Mouse (Mus musculus): Measurements from ENCODE around the gene Daw1. TPM values are rescaled to one million over a fixed set of nuclear protein-coding genes. Genes with fewer than 3 reads are reported as not detected.

The Daw1 gene
- total RNA-seq (2021), result not detected
- long read RNA-seq, experiment 1, result 0 reads
- long read RNA-seq, experiment 2, result 0 reads

DNA sequence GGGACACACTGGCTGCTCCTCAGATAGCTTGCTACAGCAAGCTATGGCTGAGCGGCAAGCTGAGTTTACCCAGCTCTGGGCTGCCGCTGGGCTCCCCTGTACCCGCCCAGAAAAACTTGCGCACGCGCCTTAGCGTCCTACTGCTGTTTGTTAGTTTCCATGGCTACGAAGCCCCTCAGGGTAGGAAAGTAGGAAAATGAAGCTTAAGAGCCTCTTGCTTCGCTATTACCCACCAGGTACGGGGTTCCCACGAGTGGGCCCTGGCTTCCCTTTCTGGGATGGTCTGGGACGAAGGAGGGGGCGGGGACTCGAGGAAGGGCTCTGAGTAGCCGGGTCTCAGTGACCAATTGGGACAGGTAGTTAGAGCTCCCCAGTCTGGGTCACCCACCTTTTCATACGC lies at the start of gene Daw1:
Daw1 (plus strand) TSS at position 150 of the 400 bp plus-strand sequence.
- DNase-seq, result peak; percentile 59
- intact Hi-C loops (cut with DNase I; ENCODE audit: low total_unique reads), result no loop called here

DNA sequence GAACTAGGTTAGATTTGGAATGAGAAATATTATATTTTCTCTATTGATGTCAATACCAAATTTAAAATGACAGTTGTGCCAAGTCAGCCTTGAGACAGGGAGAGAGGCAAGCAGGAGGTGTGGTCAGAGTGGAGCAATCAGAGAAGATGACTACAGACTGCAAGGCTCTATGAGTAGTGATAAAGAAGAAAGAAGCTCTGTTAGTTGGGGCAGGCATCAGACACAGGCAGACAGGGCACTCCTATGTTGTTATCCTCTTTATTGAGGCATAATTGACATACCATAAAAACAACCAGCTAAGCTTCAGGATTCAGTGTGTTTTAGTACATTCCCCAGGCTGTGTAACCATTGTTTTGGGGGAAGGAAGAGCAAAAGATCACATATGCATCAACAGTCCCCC lies 48.6 kb upstream of the Daw1 start:
- intact Hi-C loops (cut with DNase I; ENCODE audit: low total_unique reads), result no loop called here
- no peak for DNase-seq

DNA sequence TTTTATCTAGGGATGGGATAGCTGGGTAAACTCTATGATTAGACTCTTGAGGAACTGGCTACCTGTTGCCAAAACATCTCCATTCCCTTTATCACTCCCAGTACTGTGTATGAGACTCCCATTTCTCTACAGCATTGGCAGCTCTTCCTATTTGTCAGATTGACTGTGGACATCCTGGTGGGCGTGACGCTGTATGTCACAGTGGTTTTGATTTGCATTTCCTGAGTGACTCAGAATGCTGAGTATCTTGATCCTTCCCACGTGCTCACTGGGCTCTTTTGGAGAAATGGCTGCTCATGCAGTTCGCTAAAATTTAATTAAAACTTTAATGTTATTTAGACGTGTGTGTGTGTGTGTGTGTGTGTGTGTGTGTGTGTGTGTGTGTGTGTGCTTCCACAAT lies 47.8 kb upstream of the Daw1 start:
- no peak for DNase-seq
- intact Hi-C loops (cut with DNase I; ENCODE audit: low total_unique reads), result no loop called here

DNA sequence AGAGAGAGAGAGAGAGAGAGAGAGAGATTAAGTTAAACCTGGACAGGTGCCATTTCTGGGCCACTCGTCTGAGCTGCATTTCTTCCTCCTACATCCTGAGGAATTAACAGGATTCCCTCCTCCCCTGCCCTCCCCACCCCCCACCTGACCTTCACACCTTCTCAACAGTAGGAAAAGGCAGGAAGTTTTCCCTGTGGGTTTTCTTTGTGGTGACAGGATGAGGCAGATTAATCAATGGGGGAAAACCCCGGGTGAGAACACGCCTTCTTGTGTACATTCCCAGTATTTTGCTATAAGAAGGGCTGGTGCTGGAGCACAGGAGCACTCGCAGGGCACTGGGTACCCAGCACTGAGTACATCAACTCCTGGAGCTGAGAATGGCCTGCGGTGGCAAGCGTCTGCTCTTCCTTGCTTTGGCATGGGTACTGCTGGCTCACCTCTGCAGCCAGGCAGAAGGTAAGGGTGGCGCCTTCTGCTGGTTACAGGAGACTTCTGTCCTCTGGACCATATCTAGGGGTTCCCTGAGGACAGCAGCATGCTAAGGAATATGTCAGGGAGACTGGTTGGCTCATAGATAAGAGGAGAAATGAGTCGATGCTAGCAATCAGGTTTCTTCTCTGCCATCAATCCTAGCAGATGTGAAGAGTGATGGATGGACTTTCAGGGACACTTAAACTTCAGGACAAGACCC lies 43.0 kb upstream of the Daw1 start, which contains the start of gene Ccl20:
Ccl20 (plus strand) TSS at position 320 of the 691 bp plus-strand sequence.
- intact Hi-C loops (cut with DNase I; ENCODE audit: low total_unique reads), result no loop called here

DNA sequence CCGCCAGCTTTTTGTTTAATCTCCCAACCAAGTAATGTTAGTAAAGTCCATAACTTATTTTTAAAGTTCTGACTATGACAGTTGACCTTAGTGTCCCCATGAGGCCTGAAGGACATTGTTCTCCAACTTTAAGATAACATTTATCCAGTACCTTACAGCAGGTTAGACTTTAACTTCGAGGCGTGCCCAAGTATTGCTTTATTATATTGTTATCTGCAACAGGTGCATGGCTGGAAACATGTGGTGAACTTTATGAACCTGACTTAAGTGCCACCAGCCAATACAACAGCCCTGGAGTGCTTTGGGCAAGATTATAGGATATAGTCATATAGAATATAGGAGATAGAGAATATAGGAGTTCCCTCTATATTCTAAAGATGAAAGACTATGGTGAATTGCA lies 42.3 kb upstream of the Daw1 start:
- no peak for DNase-seq
- intact Hi-C loops (cut with DNase I; ENCODE audit: low total_unique reads), result no loop called here

More for the DNA sequence above, 43.0 kb upstream of the Daw1 start, which contains the start of gene Ccl20:
- no peak for DNase-seq

DNA sequence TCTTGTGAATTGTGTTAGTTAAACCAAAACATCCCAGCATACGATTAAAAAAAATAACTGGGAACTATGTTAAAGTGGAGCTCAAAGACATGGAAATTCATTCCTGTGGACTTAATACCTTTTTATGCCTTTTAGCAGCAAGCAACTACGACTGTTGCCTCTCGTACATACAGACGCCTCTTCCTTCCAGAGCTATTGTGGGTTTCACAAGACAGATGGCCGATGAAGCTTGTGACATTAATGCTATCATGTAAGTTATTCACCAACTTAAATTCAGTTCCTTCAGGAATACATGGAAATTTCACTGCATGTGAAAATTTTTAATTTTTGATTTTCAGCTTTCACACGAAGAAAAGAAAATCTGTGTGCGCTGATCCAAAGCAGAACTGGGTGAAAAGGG lies 41.9 kb upstream of the Daw1 start:
- no peak for DNase-seq
- intact Hi-C loops (cut with DNase I; ENCODE audit: low total_unique reads), result no loop called here

DNA sequence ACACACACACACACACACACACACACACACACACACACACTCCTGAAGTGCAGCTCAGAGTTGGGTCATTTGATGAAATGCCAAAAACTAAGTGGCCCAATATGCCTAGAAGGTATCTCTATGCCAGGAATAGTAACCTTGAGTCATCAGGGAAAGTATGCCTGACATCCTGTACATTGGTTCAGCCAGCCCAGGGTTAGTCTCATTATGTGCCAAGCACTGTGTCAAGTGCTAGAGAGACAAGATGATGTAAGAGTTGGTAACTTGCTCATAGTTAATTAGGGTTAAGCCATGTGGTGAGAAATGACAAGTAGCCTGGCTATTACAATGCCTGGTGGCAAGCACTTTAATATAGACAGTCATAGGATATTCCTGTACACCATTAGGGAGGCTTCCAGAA lies 39.6 kb upstream of the Daw1 start:
- DNase-seq, result no peak
- intact Hi-C loops (cut with DNase I; ENCODE audit: low total_unique reads), result no loop called here

DNA sequence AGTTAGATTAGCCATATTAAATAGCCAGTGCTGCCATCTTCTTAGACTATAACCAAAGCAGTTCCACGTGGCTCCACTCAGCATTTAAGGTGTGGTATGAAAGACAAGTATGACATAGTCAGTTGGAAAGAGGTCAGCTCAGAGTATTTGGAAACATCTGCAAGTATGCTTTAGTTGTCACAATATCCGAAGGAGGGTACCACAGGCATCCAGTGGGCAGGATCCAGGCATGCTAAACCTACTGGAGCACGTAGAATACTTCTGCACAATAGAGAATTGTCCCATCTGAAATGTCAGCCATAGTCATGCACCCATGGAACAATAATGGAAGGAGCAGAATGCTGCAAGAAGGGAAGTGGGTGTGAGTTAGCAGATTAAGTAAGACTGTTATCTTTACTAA lies 39.2 kb upstream of the Daw1 start:
- DNase-seq, result no peak
- intact Hi-C loops (cut with DNase I; ENCODE audit: low total_unique reads), result no loop called here

DNA sequence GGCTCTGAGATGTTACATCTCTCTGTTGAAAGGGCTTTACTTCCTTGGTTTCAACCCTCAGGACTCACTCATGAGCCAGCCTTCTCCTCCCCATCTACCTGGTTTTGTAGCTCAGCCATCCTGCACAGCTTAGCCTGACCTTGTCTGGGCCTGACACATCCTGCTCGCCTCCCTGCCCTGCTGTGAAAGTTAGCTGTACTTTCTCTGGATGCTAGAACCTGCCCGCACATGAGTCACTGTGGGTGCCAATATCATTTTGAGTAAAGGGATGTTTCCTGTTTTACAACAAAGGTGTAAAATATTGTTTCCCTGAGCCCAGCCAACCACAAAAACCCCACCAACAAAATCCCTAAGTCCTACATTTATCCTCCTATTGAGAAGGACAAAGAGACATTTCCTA lies 36.4 kb upstream of the Daw1 start:
- no peak for DNase-seq
- intact Hi-C loops (cut with DNase I; ENCODE audit: low total_unique reads), result no loop called here

DNA sequence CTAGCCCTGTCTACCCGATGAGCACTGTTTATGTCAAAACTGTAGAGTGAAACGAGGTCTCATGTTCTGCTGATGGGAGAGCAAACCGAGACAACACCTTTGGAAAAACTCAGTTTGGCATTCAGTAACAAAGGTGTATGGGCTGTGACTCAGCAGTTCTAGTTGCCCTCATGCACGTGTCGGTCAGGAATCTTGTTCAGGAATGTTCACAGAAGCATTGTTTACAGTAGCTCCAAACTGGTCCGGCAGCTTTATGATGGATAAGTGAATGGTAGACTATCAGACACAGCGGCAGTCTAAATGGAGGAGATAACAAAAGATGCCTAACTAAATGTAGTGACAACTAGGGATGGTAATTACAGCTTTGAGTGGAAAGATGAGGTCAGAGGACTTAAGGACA lies 23.7 kb upstream of the Daw1 start:
- intact Hi-C loops (cut with DNase I; ENCODE audit: low total_unique reads), result no loop called here

DNA sequence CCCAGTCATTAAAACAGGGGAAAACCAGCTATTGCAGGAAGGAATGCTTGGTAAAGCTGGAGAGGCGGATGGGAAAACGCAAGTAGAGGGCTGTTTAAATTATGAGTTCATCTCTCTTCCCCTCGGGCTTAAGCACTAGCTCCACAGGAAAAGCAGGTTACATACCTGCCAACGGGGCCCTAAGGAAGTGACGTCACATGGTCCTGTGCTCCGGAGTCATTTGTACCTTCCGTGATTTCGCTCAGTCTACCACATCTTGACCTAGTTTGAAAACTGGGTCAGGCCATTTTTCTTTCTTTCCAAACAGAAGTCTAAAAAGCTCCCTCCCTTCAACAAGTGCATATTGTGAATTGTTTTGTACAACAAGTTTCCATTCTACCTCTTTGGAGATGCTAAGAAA lies 21.7 kb upstream of the Daw1 start:
- no peak for DNase-seq
- intact Hi-C loops (cut with DNase I; ENCODE audit: low total_unique reads), result no loop called here

More for the DNA sequence above, 23.7 kb upstream of the Daw1 start:
- DNase-seq, result no peak

DNA sequence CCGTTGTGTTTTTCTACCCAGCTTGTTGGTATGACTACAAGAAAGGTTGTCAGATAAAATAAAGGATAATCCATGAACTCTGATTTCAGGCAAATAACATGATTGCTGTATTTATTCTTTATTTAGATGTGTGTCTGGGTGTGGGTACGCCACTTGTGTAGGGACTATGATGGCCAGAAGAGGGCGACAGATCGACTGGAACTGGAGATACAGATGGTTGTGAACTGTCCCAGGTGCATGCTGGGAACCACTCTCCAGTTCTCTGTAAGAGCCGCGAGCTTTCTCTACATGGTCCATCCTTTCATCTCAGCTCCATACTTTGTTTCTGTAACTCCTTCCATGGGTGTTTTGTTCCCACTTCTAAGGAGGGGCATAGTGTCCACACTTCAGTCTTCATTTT lies 20.8 kb upstream of the Daw1 start:
- intact Hi-C loops (cut with DNase I; ENCODE audit: low total_unique reads), result no loop called here
- DNase-seq, result no peak

DNA sequence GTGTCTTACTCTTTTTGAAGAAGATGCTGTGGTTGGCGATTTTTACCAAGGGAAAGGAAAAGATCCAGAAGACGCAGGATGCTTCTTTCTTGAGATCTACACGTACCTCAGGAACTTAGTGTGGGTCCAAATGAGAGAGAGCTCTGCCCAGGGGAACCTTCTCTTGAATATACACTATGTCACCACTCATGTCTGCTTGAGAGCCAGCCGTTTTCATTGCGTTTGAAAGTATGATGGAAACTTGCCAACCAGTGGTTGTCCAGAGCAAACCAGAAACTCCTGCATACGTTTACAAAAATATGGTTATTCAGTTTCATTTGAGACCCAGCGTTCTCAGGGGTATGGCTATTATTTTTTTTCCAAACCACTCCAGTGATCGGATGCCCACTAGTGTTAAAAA lies 18.0 kb upstream of the Daw1 start:
- intact Hi-C loops (cut with DNase I; ENCODE audit: low total_unique reads), result no loop called here
- DNase-seq, result no peak

DNA sequence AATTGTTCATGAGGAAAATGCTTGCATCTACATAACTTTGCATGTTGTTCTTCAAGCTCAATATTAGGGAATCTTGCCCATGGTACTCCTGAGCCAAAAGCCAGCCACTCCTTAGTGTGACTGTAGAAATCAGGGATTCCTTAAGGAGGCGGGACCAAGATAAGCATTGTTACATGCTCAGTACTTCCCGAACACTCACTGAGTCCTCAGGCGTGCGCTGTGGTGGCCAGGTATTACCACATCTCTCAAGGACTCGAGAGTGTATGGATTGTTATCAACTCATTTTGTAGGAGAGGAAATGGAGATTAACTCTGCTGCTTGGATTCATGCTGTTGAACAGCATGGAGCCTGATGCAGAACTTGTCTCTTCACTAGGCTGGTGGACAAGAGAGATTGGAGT lies 17.5 kb upstream of the Daw1 start:
- no peak for DNase-seq
- intact Hi-C loops (cut with DNase I; ENCODE audit: low total_unique reads), result no loop called here

DNA sequence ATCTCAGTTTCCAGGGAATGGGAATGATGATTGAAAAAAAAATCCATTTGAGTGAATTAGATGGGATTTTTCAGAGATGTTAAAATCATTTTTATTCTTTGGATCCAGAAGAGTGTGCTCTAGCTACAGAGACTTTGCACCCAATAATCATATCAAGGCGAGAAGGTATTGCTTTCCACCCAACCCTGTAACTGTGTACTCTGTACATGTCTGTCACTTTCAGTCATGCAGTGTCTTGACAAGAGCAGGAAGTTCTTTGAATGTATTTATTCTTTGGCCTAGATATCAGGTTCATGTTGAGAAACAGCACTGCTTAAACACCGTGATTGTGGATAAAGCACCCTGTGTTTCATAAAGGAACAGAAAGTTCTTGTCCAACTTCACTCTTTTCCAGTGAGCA lies 13.0 kb upstream of the Daw1 start:
- no peak for DNase-seq
- intact Hi-C loops (cut with DNase I; ENCODE audit: low total_unique reads), result no loop called here

DNA sequence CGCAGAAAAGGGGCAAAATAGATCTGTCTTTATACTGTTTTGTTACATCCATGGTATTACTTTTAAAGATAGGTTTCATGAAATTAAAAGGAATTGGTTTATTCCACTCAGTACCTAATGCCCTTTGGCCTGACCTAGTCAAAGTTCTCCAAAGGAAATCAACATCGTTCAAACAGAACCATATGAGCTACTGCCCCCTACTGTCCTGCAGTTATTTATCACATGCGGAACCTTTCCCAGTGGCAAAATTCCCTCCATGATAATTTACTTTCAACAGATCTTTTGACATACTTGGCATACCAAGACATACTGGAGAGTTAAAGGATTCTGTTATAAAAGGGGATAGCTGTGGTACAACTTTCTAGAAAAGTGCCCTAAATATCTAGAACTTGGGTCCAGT lies 9.3 kb upstream of the Daw1 start:
- no peak for DNase-seq

DNA sequence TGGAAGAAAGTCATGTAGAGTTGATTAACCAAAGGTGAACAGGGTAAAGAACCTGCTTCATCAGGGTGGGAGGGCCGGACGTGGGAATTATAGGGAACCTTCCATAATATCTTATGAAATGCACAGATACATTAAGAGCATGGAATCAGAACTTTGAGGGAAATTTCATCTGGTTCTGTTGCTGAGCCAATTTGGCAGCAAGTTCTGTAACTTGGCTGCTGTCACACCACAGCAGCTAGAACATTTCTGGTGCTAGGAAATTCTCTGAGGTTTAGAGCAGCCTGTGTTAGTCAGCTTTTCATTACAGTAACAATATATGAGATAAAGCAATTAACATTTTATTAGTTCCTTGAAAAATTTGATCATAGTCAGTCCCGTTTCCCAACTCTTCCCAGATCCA lies 6.6 kb upstream of the Daw1 start:
- peak; percentile 6 for DNase-seq
- intact Hi-C loops (cut with DNase I; ENCODE audit: low total_unique reads), result no loop called here

More for the DNA sequence above, 9.3 kb upstream of the Daw1 start:
- intact Hi-C loops (cut with DNase I; ENCODE audit: low total_unique reads), result no loop called here

DNA sequence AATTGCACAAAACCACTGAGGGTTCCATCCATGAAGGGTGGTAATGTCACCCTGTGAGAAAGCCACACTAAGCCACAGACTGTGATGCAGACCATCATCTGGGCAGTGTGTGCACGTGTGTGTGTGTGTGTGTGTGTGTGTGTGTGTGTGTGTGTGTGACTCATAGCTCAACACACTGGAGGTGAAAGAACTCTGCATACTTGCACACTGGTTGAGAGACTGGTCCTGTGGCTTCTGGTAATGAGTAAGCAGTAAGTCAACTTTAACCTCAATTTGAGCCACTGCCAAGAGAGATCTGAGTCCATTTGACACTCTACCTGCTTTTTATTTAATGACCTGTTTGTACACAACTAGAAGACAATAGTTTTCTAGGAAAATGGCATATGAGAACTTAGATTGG lies 2.7 kb upstream of the Daw1 start:
- DNase-seq, result no peak
- intact Hi-C loops (cut with DNase I; ENCODE audit: low total_unique reads), result no loop called here

DNA sequence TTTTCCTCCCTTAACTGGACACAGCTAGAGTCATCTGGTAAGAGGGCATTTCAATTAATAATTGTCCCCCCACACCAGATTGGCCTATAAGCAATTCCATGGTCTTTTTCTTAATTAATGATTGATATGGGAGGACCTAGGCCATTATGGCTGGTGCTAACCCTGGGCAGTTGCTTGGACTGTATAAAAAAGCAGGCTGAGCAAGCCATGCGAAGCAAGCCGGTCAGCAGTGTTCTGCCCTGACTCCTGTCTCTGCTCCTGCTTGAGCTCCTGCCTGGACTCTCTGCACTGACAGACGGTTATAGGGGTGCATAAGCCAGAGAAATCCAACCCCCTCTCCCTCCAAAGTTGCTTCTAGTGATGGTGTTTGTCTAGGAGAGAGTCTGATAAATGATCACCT lies 2.1 kb downstream of the Daw1 start:
- DNase-seq, result no peak
- intact Hi-C loops (cut with DNase I; ENCODE audit: low total_unique reads), result no loop called here

DNA sequence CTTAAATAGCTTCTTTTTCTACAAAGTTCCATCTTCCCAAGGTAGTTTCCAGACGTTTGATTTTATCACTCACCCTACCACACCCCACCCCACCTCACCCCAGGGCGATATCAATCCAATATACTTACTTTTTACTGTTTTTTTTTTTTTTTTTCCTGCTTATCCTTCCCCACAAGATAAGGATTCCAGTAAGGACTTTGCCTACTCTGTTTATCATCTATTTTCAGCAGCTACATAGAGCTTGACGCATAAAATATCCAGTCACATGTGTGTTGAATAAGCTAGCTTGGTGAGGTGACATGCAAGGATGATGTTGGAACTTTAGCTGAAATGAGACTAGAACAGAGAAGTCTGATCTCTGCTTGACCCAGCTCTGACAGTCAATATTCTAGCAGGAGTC lies 4.5 kb downstream of the Daw1 start:
- intact Hi-C loops (cut with DNase I; ENCODE audit: low total_unique reads), result no loop called here
- no peak for DNase-seq

DNA sequence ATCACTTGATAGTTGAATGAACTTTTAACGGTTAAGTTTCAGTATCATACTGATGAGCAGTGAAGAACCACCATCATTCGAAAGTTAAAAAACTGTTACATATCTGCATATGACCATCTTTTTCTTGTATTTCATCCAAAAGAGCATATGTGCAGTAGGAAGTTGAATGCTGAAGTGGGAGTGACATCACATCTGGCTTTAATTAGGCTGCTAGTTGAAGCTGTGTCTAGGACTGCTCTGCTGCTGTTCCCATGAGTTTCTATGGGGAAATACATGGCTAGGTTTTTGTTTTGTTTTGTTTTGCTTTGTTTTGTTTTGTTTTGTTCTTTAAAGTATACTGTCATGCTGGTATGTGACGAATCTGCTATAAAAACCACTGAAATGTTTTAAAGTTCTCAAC lies 9.6 kb downstream of the Daw1 start:
- intact Hi-C loops (cut with DNase I; ENCODE audit: low total_unique reads), result no loop called here
- DNase-seq, result no peak

DNA sequence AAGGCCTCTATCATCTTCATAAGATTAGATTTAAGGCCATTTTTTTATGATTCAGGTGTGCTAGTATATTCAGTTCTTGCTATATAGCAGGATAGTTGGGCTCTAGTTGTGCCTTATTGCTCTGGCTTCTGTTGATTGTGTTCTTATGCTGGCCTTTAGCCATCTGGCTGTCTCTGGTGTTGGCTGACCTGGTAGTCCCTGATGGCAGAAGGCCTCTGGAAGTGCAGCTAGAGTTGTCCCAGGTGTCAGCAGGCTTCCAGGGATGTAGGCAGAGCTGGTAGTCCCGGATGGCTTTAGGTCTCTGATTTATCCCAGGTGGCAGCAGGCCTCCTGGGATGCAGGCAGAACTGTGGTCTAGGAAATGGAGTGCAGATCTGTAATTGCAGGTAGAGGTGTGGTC lies 16.4 kb downstream of the Daw1 start:
- DNase-seq, result no peak

More for the DNA sequence above, 16.4 kb downstream of the Daw1 start:
- intact Hi-C loops (cut with DNase I; ENCODE audit: low total_unique reads), result no loop called here

Measured in gastrocnemius, postnatal 14 days (tissue).